Mouse (Mus musculus) forebrain, embryonic 11.5 days (tissue): Measurements from ENCODE around the gene L3mbtl4. TPM values are rescaled to one million over a fixed set of nuclear protein-coding genes. Genes with fewer than 3 reads are reported as not detected.
A peak's percentile ranks its signal among the peaks of the same experiment; 100 is the strongest.

Source experiments
- ATAC-seq: fragments of 200-750 bp; cut with Nextera tagmentation; replicated peaks from 2 replicates; pipeline ENCODE4 v1.8.0; 2017; ENCODE audit warnings: moderate TSS enrichment; ENCODE audit not compliant: low FRiP score
- DNase-seq: peaks from one replicate; pipeline ENCODE4 v3.0.0-alpha.2; 2017; ENCODE audit warnings: low spot score
- H3K27ac ChIP-seq: fragments of 300-500 bp; sonication (generic); 2 replicates; pipeline ENCODE4 v1.5.1; 2014; ENCODE audit warnings: low read depth, low read length
- H3K27me3 ChIP-seq: fragments of 300-500 bp; sonication (generic); 2 replicates; pipeline ENCODE4 v1.6.1; 2014; ENCODE audit warnings: mild to moderate bottlenecking, low read length, mixed read lengths; ENCODE audit not compliant: control insufficient read depth, insufficient read depth
- H3K36me3 ChIP-seq: fragments of 300-500 bp; sonication (generic); 2 replicates; pipeline ENCODE4 v1.6.1; 2014; ENCODE audit warnings: mild to moderate bottlenecking, low read length, moderate library complexity, mixed read lengths; ENCODE audit not compliant: control insufficient read depth, insufficient read depth
- H3K4me1 ChIP-seq: fragments of 300-500 bp; sonication (generic); replicated peaks from 2 replicates; pipeline ENCODE4 v1.6.1; 2014; ENCODE audit warnings: low read length, mixed read lengths; ENCODE audit not compliant: control insufficient read depth, insufficient read depth
- H3K4me2 ChIP-seq: fragments of 300-500 bp; sonication (generic); 2 replicates; pipeline ENCODE4 v1.6.1; 2014; ENCODE audit warnings: low read depth, mild to moderate bottlenecking, low read length, moderate library complexity, mixed read lengths; ENCODE audit not compliant: severe bottlenecking
- H3K4me3 ChIP-seq: fragments of 300-500 bp; sonication (generic); 2 replicates; pipeline ENCODE4 v1.5.1; 2014; ENCODE audit warnings: low read depth, low read length
- H3K9ac ChIP-seq: fragments of 300-500 bp; sonication (generic); 2 replicates; pipeline ENCODE4 v1.6.1; 2014; ENCODE audit warnings: low read length
- H3K9me3 ChIP-seq: fragments of 300-500 bp; sonication (generic); 2 replicates; pipeline ENCODE4 v1.6.1; 2016; ENCODE audit warnings: low read length, mixed read lengths; ENCODE audit not compliant: control insufficient read depth
- WGBS: fragments of 180-500 bp; shearing (Covaris S2); extraction: QIAGEN DNeasy Blood & Tissue Kit; methylation state at CpG from one replicate; pipeline ENCODE4 v1.1.7; 2014; 5-methylcytosine and 5-hydroxymethylcytosine counted together
- polyA plus RNA-seq: library from polyadenylated mRNA; unstranded; fragments of >200 nt; fragmentation: Nextera tagmentation; extraction: Ambion mirVana; gene quantifications from 2 replicates; pipeline ENCODE4 v1.2.1, GENCODE M21; 2014

L3mbtl4 gene
- polyA plus RNA-seq, 1 experiment from 2014 or later, result not detected

GRCm38 (mm10) chr17:68640187-68640586 is 366.6 kb downstream of the L3mbtl4 start:
- no peaks in the 10 kb centered on the region for H3K36me3 ChIP-seq
- no peak overlapping the region for H3K9ac ChIP-seq
- WGBS, result 72% methylated on average over 6 of the region's 6 CpGs
- no peaks in the 10 kb centered on the region for H3K27me3 ChIP-seq
- H3K9me3 ChIP-seq, result no peaks in the 10 kb centered on the region
- DNase-seq (no peak), ATAC-seq (no peak)
- H3K4me1 ChIP-seq, result no peaks in the 10 kb centered on the region
- no peak overlapping the region for H3K4me3 ChIP-seq
- H3K4me2 ChIP-seq, result no peak overlapping the region
- H3K27ac ChIP-seq, result no peak overlapping the region

- Histone ChIP-seq H3K27ac (no peak overlapping the region), H3K9ac (no peak overlapping the region), H3K27me3 (no peaks in the 10 kb centered on the region), H3K4me2 (no peak overlapping the region), H3K4me3 (no peak overlapping the region), H3K36me3 (no peaks in the 10 kb centered on the region), H3K4me1 (no peaks in the 10 kb centered on the region), H3K9me3 (no peaks in the 10 kb centered on the region)
- 83% methylated on average over 5 of the region's 5 CpGs for WGBS
- ATAC-seq (no peak), DNase-seq (no peak)
Measured at GRCm38 (mm10) chr17:68642521-68643088, 369.0 kb downstream of the L3mbtl4 start.

GRCm38 (mm10) chr17:68666528-68666927 is 392.9 kb downstream of the L3mbtl4 start:
- Histone ChIP-seq H3K9ac (no peak overlapping the region), H3K27me3 (no peaks in the 10 kb centered on the region), H3K27ac (no peak overlapping the region), H3K4me1 (no peaks in the 10 kb centered on the region), H3K36me3 (no peaks in the 10 kb centered on the region), H3K9me3 (no peaks in the 10 kb centered on the region), H3K4me3 (no peak overlapping the region), H3K4me2 (no peak overlapping the region)
- no peak for ATAC-seq
- no peak for DNase-seq
- WGBS, result 79% methylated on average over 1 of the region's 1 CpGs

- Histone ChIP-seq H3K4me3 (no peak overlapping the region), H3K27me3 (no peaks in the 10 kb centered on the region), H3K4me2 (no peak overlapping the region), H3K9ac (no peak overlapping the region), H3K4me1 (no peaks in the 10 kb centered on the region), H3K36me3 (no peaks in the 10 kb centered on the region), H3K27ac (no peak overlapping the region), H3K9me3 (no peaks in the 10 kb centered on the region)
- ATAC-seq (peak; percentile 69; the same call in 1 of the 2 replicates), DNase-seq (no peak)
- WGBS, result 28% methylated on average over 7 of the region's 7 CpGs
Measured at GRCm38 (mm10) chr17:68672088-68672504, 398.5 kb downstream of the L3mbtl4 start.

GRCm38 (mm10) chr17:68710701-68711100 is 437.1 kb downstream of the L3mbtl4 start:
- H3K9ac ChIP-seq, result no peak overlapping the region
- H3K4me3 ChIP-seq, result no peak overlapping the region
- ATAC-seq, result no peak
- no peak for DNase-seq
- H3K27me3 ChIP-seq, result no peaks in the 10 kb centered on the region
- H3K9me3 ChIP-seq, result no peaks in the 10 kb centered on the region
- 80% methylated on average over 5 of the region's 5 CpGs for WGBS
- no peak overlapping the region for H3K4me2 ChIP-seq
- H3K4me1 ChIP-seq, result no peaks in the 10 kb centered on the region
- H3K36me3 ChIP-seq, result no peaks in the 10 kb centered on the region
- no peak overlapping the region for H3K27ac ChIP-seq

- ATAC-seq, result no peak
- no peak for DNase-seq
- H3K27ac ChIP-seq, result no peak overlapping the region
- H3K4me3 ChIP-seq, result no peak overlapping the region
- H3K9ac ChIP-seq, result no peak overlapping the region
- no peaks in the 10 kb centered on the region for H3K27me3 ChIP-seq
- 87% methylated on average over 3 of the region's 3 CpGs for whole genome bisulfite sequencing
- H3K4me2 ChIP-seq, result no peak overlapping the region
- no peaks in the 10 kb centered on the region for H3K9me3 ChIP-seq
- H3K4me1 ChIP-seq, result no peaks in the 10 kb centered on the region
- H3K36me3 ChIP-seq, result no peaks in the 10 kb centered on the region
Measured at GRCm38 (mm10) chr17:68711350-68711749, 437.8 kb downstream of the L3mbtl4 start.

- no peak for ATAC-seq
- WGBS, result 29% methylated on average over 1 of the region's 1 CpGs
Measured at GRCm38 (mm10) chr17:68748296-68748695, 474.7 kb downstream of the L3mbtl4 start.

GRCm38 (mm10) chr17:68750513-68750912 is 476.9 kb downstream of the L3mbtl4 start:
- DNase-seq (no peak), ATAC-seq (no peak)
- Histone ChIP-seq H3K4me3 (no peak overlapping the region), H3K9me3 (no peaks in the 10 kb centered on the region), H3K27ac (no peak overlapping the region), H3K4me2 (no peak overlapping the region), H3K36me3 (no peaks in the 10 kb centered on the region), H3K9ac (no peak overlapping the region), H3K4me1 (no peaks in the 10 kb centered on the region), H3K27me3 (no peaks in the 10 kb centered on the region)
- 79% methylated on average over 6 of the region's 6 CpGs for WGBS

More at GRCm38 (mm10) chr17:68748296-68748695, 474.7 kb downstream of the L3mbtl4 start:
- Histone ChIP-seq H3K27me3 (no peaks in the 10 kb centered on the region), H3K4me1 (no peaks in the 10 kb centered on the region), H3K27ac (no peak overlapping the region), H3K36me3 (no peaks in the 10 kb centered on the region), H3K9me3 (no peaks in the 10 kb centered on the region), H3K9ac (no peak overlapping the region), H3K4me2 (no peak overlapping the region), H3K4me3 (no peak overlapping the region)
- DNase-seq, result no peak

GRCm38 (mm10) chr17:68753112-68753511 is 479.5 kb downstream of the L3mbtl4 start:
- ATAC-seq (no peak), DNase-seq (no peak)
- H3K4me3 ChIP-seq, result no peak overlapping the region
- no peaks in the 10 kb centered on the region for H3K36me3 ChIP-seq
- no peaks in the 10 kb centered on the region for H3K27me3 ChIP-seq
- no peaks in the 10 kb centered on the region for H3K9me3 ChIP-seq
- H3K9ac ChIP-seq, result no peak overlapping the region
- no peak overlapping the region for H3K4me2 ChIP-seq
- 91% methylated on average over 7 of the region's 7 CpGs for WGBS
- H3K4me1 ChIP-seq, result no peaks in the 10 kb centered on the region
- no peak overlapping the region for H3K27ac ChIP-seq
